Mouse (Mus musculus): ENCODE measurements at regions not wholly inside any gene's neighbourhood (a gene's known extent, or its start where the extent isn't known, plus 50 kb on each side); places are given as distances from the start of the nearest gene placed in this dataset.

DNA sequence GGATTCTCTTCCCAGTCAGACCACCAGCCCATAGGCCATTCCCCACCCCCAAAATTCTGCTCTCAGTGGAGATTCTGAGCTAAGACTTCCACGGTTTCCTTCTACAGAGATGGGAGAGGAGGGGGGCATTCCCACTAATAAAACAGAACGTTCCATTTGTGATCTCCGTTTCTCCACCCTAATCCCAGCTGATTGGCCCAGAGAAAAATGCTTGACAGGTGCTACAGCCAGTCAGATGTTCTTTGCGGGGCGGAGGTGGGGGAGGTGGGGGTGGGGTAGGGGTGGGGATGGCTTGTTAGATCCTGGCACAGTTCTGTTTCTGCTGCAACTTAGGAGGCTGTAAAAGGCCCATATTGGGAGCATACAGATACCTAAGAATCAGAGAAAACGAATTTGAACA, 116.9 kb upstream of the Srrm4 start:
- TF ChIP-seq CTCF (IDR thresholded peaks at IDR 0.05; ENCODE audit: control insufficient read depth, insufficient read depth, insufficient replicate concordance, low read depth, low read length): no peak
- no peak for TF ChIP-seq POLR2A (IDR thresholded peaks at IDR 0.05; ENCODE audit: control insufficient read depth, low read depth, low read length)

Data from testis, adult 2 months (tissue).